In the genomic region with DNA sequence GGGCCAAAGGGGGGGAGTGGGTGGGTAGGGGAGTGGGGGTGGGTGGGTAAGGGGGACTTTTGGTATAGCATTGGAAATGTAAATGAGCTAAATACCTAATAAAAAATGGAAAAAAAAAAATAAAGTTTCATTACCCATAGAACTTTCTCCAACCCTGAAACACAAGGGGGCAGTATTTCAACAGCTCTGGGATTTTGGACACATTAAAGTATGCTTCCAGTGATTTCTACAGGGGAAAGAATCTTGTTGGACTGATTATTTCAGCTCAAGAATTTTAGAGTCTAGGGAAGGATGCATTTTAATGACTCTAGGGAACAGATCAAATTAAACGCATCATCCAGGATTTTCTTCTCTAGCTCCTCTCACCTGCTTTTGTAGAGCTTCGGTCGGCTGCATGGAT, we compare ENCODE assay signal across 7 mouse cellular contexts.
DNase-seq lines count a peak whose midpoint lies in the region; TF ChIP-seq lines count a peak whose summit lies in the region.
"Not testable (repeated sequence)": the region's sequence is repeated elsewhere in the genome, so short reads cannot be mapped to it uniquely, and the experiment has no call there.

No protein-coding gene starts in this region.

- in situ Hi-C loops in ES-E14 (cut with MboI; ENCODE audit: low sequenced_read_pairs in 2 of 2, unreplicated experiment in 2 of 2) = not testable (repeated sequence)

- peak; percentile 20 for DNase-seq in ES-E14 (ENCODE audit: low read depth, low spot score)
- DNase-seq in adrenal gland, postnatal 10 days = peak; percentile 6
- DNase-seq in embryo, embryonic 10 days (ENCODE audit: low spot score) = peak; percentile 36
- peak; percentile 23 for DNase-seq in forelimb bud, embryonic 11.5 days (ENCODE audit: low read depth, low spot score)
- DNase-seq in hindlimb bud, embryonic 11.5 days (ENCODE audit: extremely low spot score, low read depth, low spot score) = peak; percentile 14
- DNase-seq in left cerebral cortex, postnatal 14 days (ENCODE audit: low spot score in 2 of 2) = peak; percentile 12 to 30
- DNase-seq in lung, postnatal 36 days = peak; percentile 1

- H3K36me3 ChIP-seq in ES-E14 (ENCODE audit: control insufficient read depth, insufficient read depth, low read length, poor library complexity, severe bottlenecking) = not testable (repeated sequence)

- not testable (repeated sequence) for H3K4me1 ChIP-seq in ES-E14 (ENCODE audit: control insufficient read depth in 2 of 2, insufficient read depth in 2 of 2, low read length in 2 of 2, poor library complexity in 1 of 2)

- intact Hi-C loops in left cerebral cortex, postnatal 14 days (cut with DNase I) = loop anchor here (5.0 kb wide), 1 partner anchor 713 kb away; no protein-coding TSS in a partner anchor

- H3K4me3 ChIP-seq in ES-E14 (ENCODE audit: insufficient read depth in 1 of 2, low read depth in 1 of 2, low read length in 2 of 2, poor library complexity in 1 of 2, severe bottlenecking in 1 of 2) = not testable (repeated sequence)

- H3K27ac ChIP-seq in ES-E14 (ENCODE audit: insufficient read depth, low read depth, low read length, poor library complexity, severe bottlenecking) = not testable (repeated sequence)

- H3K9me3 ChIP-seq in ES-E14 (ENCODE audit: control insufficient read depth, insufficient read depth, low read depth, low read length) = not testable (repeated sequence)

- H3K9ac ChIP-seq in ES-E14 (ENCODE audit: insufficient read depth, low read depth, low read length, poor library complexity, severe bottlenecking) = not testable (repeated sequence)

TF ChIP-seq in ES-E14, 5 proteins besides CTCF, POLR2A, EP300 and RAD21:
- 0 out of 2 replicates have a peak, but pooled peaks have one; percentile 23 for TF ChIP-seq ZC3H11A (IDR thresholded peaks at IDR 0.05; ENCODE audit: borderline replicate concordance, low read depth, low read length)
